Mouse (Mus musculus) midbrain, embryonic 11.5 days (tissue): ENCODE data around the gene Pkig. TPM values are rescaled to one million over a fixed set of nuclear protein-coding genes. Genes with fewer than 3 reads are reported as not detected.

ENCODE experiments used
- ATAC-seq: fragments of 200-750 bp; cut with Nextera tagmentation; 2 replicates; pipeline ENCODE4 v1.8.0; 2017; ENCODE audit warnings: moderate TSS enrichment, moderate library complexity; ENCODE audit not compliant: low FRiP score
- DNase-seq: peaks from one replicate; pipeline ENCODE4 v3.0.0; 2015; ENCODE audit warnings: low spot score; ENCODE audit errors: missing footprints
- H3K27ac ChIP-seq: fragments of 300-500 bp; sonication (generic); 2 replicates; pipeline ENCODE4 v1.5.1; 2014; ENCODE audit warnings: low read depth, low read length
- H3K27me3 ChIP-seq: fragments of 300-500 bp; sonication (generic); 2 replicates; pipeline ENCODE4 v1.6.1; 2014; ENCODE audit warnings: mild to moderate bottlenecking, low read length, moderate library complexity, mixed read lengths; ENCODE audit not compliant: control insufficient read depth, insufficient read depth
- H3K36me3 ChIP-seq: fragments of 300-500 bp; sonication (generic); 2 replicates; pipeline ENCODE4 v1.6.1; 2014; ENCODE audit warnings: mild to moderate bottlenecking, low read length, moderate library complexity, mixed read lengths; ENCODE audit not compliant: control insufficient read depth, insufficient read depth
- H3K4me1 ChIP-seq: fragments of 300-500 bp; sonication (generic); 2 replicates; pipeline ENCODE4 v1.6.1; 2014; ENCODE audit warnings: low read length; ENCODE audit not compliant: control insufficient read depth, insufficient read depth
- H3K4me2 ChIP-seq: fragments of 300-500 bp; sonication (generic); 2 replicates; pipeline ENCODE4 v1.6.1; 2014; ENCODE audit warnings: mild to moderate bottlenecking, moderate library complexity
- H3K4me3 ChIP-seq: fragments of 300-500 bp; sonication (generic); 2 replicates; pipeline ENCODE4 v1.5.1; 2014; ENCODE audit warnings: low read depth, low read length
- H3K9ac ChIP-seq: fragments of 300-500 bp; sonication (generic); 2 replicates; pipeline ENCODE4 v1.6.1; 2014; ENCODE audit warnings: low read length
- H3K9me3 ChIP-seq: fragments of 300-500 bp; sonication (generic); 2 replicates; pipeline ENCODE4 v1.6.1; 2016; ENCODE audit warnings: low read length; ENCODE audit not compliant: control insufficient read depth
- WGBS: fragments of 180-500 bp; shearing (Covaris S2); extraction: QIAGEN DNeasy Blood & Tissue Kit; methylation state at CpG from one replicate; pipeline ENCODE4 v1.1.7; 2014; 5-methylcytosine and 5-hydroxymethylcytosine counted together
- polyA plus RNA-seq: library from polyadenylated mRNA; unstranded; fragments of >200 nt; fragmentation: Nextera tagmentation; extraction: Ambion mirVana; gene quantifications from 2 replicates; pipeline ENCODE4 v1.2.1, GENCODE M21; 2014

The Pkig gene
- polyA plus RNA-seq, 1 experiment from 2014 or later, result 153 TPM

GRCm38 (mm10) chr2:163742656-163743055 is 84.5 kb downstream of the Pkig start:
- no peaks in the 10 kb centered on the region for H3K36me3 ChIP-seq
- no peak overlapping the region for H3K4me3 ChIP-seq
- no peak overlapping the region for H3K27ac ChIP-seq
- no peak overlapping the region for H3K9ac ChIP-seq
- no peaks in the 10 kb centered on the region for H3K4me1 ChIP-seq
- no peak for ATAC-seq
- H3K27me3 ChIP-seq, result no peaks in the 10 kb centered on the region
- 67% methylated on average over 5 of the region's 5 CpGs for WGBS
- H3K4me2 ChIP-seq, result no peak overlapping the region
- no peaks in the 10 kb centered on the region for H3K9me3 ChIP-seq
- no peak for DNase-seq

- WGBS, result 77% methylated on average over 6 of the region's 6 CpGs
- DNase-seq, result no peak
- no peak overlapping the region for H3K4me2 ChIP-seq
- peaks cover 1% of the 10 kb centered on the region for H3K27me3 ChIP-seq
- no peaks in the 10 kb centered on the region for H3K9me3 ChIP-seq
- no peaks in the 10 kb centered on the region for H3K36me3 ChIP-seq
- no peak overlapping the region for H3K9ac ChIP-seq
- no peaks in the 10 kb centered on the region for H3K4me1 ChIP-seq
- no peak overlapping the region for H3K27ac ChIP-seq
- H3K4me3 ChIP-seq, result no peak overlapping the region
- ATAC-seq, result no peak
Observed at GRCm38 (mm10) chr2:163743357-163743756, 85.2 kb downstream of the Pkig start.

- no peaks in the 10 kb centered on the region for H3K36me3 ChIP-seq
- peaks cover 6% of the 10 kb centered on the region for H3K27me3 ChIP-seq
- DNase-seq, result no peak
Observed at GRCm38 (mm10) chr2:163744801-163745570, 86.8 kb downstream of the Pkig start.

GRCm38 (mm10) chr2:163749647-163750611 is 91.7 kb downstream of the Pkig start, which contains the start of gene Ada:
Gene Ada (minus strand): TSS chr2:163750239.
- WGBS, result under 1% methylated on average over 45 of the region's 57 CpGs
- H3K4me1 ChIP-seq, result peaks cover 7% of the 10 kb centered on the region; the same call in 1 of the 2 replicates
- H3K4me2 ChIP-seq, result peak within 1 kb of the TSS; percentile 67
- no peaks in the 10 kb centered on the region for H3K9me3 ChIP-seq
- H3K27me3 ChIP-seq, result peaks cover 9% of the 10 kb centered on the region
- ATAC-seq, result peak; percentile 78
- DNase-seq, result peak; percentile 95
- H3K4me3 ChIP-seq, result peak within 1 kb of the TSS; percentile 42
- H3K36me3 ChIP-seq, result no peaks in the 10 kb centered on the region
- H3K27ac ChIP-seq, result no peak within 1 kb of the TSS
- H3K9ac ChIP-seq, result peak within 1 kb of the TSS; percentile 62

More at GRCm38 (mm10) chr2:163744801-163745570, 86.8 kb downstream of the Pkig start:
- H3K9ac ChIP-seq, result no peak overlapping the region
- no peak overlapping the region for H3K4me3 ChIP-seq
- 86% methylated on average over 10 of the region's 10 CpGs for WGBS
- no peak overlapping the region for H3K27ac ChIP-seq
- peaks cover 4% of the 10 kb centered on the region; the same call in 1 of the 2 replicates for H3K4me1 ChIP-seq
- H3K9me3 ChIP-seq, result no peaks in the 10 kb centered on the region
- no peak for ATAC-seq
- H3K4me2 ChIP-seq, result no peak overlapping the region

DNA sequence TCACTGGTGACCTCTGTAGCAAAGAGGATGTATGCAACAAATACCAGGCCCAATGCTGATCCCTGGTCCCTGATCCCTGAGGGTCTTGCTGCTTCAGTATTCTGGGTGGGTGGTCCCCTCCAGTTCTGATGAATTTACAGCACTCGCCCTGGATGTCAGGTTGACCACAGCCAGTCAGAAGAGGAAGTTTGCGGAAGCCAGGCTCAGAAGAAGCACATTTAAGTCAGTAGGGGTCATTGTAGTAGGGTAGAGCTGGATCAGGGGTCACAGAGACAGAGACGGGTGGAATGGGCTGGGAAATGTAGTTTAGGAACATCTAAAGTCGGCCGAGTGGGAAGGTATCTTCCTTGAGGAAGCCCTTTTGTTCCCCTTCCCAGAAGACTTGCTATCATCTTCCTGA is 96.0 kb downstream of the Pkig start:
- no peaks in the 10 kb centered on the region for H3K36me3 ChIP-seq
- ATAC-seq (no peak), DNase-seq (no peak)
- H3K9ac ChIP-seq, result no peak overlapping the region
- 0 out of 2 replicates have a peak, but pooled peaks cover 2% of the 10 kb centered on the region for H3K27me3 ChIP-seq
- H3K4me1 ChIP-seq, result peaks cover 7% of the 10 kb centered on the region; the same call in 1 of the 2 replicates
- no peak overlapping the region for H3K4me2 ChIP-seq
- no peak overlapping the region for H3K27ac ChIP-seq
- no peaks in the 10 kb centered on the region for H3K9me3 ChIP-seq
- H3K4me3 ChIP-seq, result no peak overlapping the region
- 77% methylated on average over 5 of the region's 5 CpGs for WGBS

DNA sequence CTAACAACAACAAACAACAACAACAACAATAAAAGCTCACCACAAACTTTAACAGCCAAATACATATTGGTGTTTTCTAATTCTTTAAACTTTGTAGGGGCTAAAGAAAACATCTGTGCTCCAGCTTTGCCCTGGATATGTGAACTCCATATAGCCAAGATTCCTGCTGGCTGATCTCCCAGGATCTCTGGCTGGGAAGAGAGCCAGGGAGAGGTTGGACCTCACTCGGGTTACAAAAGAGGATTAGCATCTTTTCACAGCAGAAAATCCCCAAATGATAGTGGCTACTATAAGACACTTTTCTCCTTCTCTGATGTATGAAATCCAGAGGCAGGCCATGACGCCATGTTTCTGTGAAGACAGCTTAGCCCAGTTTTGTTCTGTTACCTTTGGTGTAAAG is 98.5 kb downstream of the Pkig start:
- ATAC-seq, result no peak
- no peaks in the 10 kb centered on the region for H3K9me3 ChIP-seq
- WGBS, result 11% methylated on average over 2 of the region's 2 CpGs

GRCm38 (mm10) chr2:163758146-163758545 is 100.0 kb downstream of the Pkig start:
- H3K4me3 ChIP-seq, result no peak overlapping the region
- WGBS, result 69% methylated on average over 2 of the region's 2 CpGs
- no peak for ATAC-seq

More for the DNA sequence above, 98.5 kb downstream of the Pkig start:
- Histone ChIP-seq H3K27ac (no peak overlapping the region), H3K27me3 (no peaks in the 10 kb centered on the region), H3K9ac (no peak overlapping the region), H3K36me3 (no peaks in the 10 kb centered on the region), H3K4me3 (no peak overlapping the region), H3K4me2 (no peak overlapping the region), H3K4me1 (no peaks in the 10 kb centered on the region)
- DNase-seq, result no peak

GRCm38 (mm10) chr2:163760589-163760988 is 102.4 kb downstream of the Pkig start:
- Histone ChIP-seq H3K27ac (no peak overlapping the region), H3K9me3 (no peaks in the 10 kb centered on the region), H3K4me2 (no peak overlapping the region), H3K27me3 (no peaks in the 10 kb centered on the region), H3K36me3 (no peaks in the 10 kb centered on the region), H3K9ac (no peak overlapping the region), H3K4me1 (no peaks in the 10 kb centered on the region), H3K4me3 (no peak overlapping the region)
- 84% methylated on average over 6 of the region's 6 CpGs for WGBS
- no peak for ATAC-seq
- DNase-seq, result no peak

More at GRCm38 (mm10) chr2:163758146-163758545, 100.0 kb downstream of the Pkig start:
- Histone ChIP-seq H3K9ac (no peak overlapping the region), H3K27me3 (no peaks in the 10 kb centered on the region), H3K27ac (no peak overlapping the region), H3K9me3 (no peaks in the 10 kb centered on the region), H3K4me2 (no peak overlapping the region), H3K36me3 (no peaks in the 10 kb centered on the region), H3K4me1 (no peaks in the 10 kb centered on the region)
- DNase-seq, result no peak
